Mouse (Mus musculus): ENCODE results near the gene Kctd17.

Kctd17 gene

GRCm38 (mm10) chr15:78428391-78429138 is at the start of gene Kctd17:
Gene Kctd17 (plus strand): TSS chr15:78428564.
- in situ Hi-C loops (cut with MboI), result no loop called here

GRCm38 (mm10) chr15:78380208-78380607 is 48.2 kb upstream of the Kctd17 start:
- in situ Hi-C loops (cut with MboI), result no loop called here

GRCm38 (mm10) chr15:78380741-78381140 is 47.6 kb upstream of the Kctd17 start:
- in situ Hi-C loops (cut with MboI), result no loop called here

DNA sequence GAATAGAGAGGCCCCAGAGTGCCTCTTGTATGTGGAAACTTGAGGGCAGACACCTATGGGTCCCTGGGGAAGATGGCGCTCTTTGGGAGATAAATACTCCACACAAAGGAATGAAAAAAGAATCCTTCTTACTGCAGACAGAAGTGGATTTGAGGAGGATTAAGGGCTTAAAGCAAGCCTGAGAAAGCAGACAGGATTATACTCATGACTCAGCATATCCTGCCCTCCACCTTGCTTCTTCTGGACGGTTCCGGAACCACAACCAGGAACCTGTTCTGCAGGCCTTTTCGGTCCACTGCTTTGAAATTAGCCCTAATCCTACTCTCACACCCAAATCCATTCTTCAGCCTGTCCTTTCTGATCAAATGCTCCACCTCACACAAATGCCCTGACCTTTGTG is 46.2 kb upstream of the Kctd17 start:
- in situ Hi-C loops (cut with MboI), result no loop called here

DNA sequence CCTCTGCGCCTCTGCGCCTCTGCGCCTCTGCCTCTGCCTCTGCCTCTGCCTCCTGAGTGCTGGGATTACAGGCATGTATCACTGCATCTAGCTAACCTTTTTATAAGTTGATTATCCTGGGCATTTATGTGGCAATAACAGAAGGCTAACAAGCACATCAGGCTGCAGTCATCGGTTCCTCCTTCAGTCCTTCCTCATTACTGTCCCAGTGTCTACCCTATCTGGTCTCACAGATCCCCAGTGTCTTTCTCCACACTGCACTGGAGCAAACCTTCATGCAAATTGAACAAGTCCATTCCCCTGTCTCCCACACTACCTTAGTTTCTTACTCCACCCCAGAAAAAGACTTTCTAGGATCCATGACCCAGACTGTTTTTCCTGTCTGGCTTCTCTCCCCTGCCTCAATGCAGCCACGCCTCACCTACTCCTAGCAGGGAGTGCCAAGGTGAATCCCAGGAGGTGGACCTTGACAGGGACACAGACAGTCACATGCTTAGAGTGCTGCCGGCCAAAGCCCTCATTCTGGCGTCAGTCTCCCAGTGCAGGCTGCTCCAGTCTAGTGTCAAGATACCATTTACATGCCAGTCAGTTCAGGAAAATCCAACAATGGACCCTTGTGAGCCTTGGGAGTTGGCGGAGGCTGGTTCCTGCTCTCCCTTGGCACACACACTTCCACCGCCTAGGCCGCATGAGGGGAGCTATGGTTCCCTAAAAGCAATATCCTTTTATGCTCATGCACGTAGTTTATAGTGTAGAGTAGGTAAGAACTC is 44.7 kb upstream of the Kctd17 start:
- in situ Hi-C loops (cut with MboI), result no loop called here

DNA sequence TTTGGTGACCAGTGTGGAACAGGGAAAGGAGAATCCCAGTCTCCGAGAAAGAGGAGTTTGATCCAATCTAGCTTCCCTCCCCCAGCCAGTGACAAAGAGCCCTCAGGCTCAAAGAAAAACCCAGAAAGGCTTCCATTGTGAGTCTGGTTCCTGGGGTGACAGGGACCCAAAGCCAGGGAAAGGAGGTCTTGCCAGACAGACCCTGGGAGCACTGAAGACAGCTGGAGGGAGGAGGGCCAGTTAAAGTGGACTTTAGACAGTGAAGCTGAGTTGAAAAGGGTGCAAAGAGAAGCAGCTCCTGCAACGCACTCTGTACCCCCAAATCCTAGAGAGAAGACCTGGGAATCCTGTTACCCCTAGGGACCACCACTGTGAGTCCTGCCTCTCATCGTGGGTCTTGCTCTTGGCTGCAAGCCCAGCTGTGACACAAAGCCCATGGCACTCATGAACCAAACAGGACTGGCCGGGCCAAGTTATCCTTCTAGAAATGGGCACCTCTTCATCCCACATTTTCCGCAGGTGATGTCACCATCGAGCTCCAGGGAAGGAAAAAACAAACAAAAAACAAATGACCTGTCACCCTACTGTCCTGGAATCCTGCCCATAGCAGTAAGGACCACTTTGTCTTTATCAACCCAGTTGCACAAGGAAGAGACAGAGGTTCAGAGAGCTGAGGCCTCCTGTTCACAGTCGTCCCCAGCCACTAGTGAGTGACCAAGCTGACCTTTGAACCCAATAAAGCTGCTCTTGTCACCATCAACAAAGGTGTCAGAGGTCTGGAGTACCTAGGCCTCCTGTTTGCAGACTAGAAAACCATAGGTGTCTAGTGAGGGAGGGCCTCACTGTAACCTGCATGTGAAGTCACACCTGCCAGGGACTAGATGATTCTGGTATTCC is 43.9 kb upstream of the Kctd17 start:
- in situ Hi-C loops (cut with MboI), result no loop called here

DNA sequence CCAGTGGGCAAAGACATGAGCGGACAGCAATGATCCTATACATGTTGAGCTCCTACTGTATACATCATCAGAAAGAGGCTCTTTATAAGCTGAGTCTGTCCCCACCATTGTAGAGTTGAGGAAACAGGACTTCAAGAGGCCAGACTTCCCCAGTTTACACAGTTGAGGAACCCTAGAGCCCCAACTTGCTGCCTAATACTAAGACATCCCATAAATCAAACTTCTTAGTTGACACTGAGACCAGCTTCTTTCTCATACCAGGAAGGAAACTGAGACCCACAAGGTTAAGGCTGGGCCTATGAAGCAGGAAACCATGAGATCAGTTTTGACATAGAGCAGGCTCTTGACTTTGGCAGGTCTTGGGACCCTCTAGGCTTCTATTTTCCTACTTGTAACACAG is 42.8 kb upstream of the Kctd17 start:
- in situ Hi-C loops (cut with MboI), result no loop called here

GRCm38 (mm10) chr15:78390855-78391254 is 37.5 kb upstream of the Kctd17 start:
- in situ Hi-C loops (cut with MboI), result no loop called here

DNA sequence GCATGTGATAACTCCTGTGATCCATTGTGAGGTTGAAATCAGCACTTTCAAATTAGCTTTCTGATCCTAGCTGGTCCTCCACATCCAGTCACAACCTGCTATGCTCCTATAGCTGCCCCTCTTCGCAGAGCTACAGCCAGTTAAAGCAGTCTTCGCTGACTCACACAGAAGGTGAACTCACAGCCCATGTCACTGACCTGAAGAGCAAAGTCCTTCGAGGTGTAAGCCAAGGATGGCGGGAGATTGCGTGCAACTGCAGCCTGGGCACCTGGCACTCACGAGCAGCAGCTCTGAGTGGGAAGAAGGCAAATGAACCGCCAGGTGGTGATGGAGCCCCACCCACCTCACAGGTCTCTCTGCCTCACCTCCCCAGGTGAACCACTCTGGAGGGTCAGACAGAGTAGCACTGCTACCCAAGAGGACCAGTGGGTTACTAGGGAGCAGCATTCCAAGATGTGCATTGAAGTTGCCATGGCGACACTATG is 32.8 kb upstream of the Kctd17 start, which contains the start of gene Tex33:
TSS of gene Tex33 (minus strand) at position 435 of the 485 bp plus-strand sequence.
- in situ Hi-C loops (cut with MboI), result no loop called here

DNA sequence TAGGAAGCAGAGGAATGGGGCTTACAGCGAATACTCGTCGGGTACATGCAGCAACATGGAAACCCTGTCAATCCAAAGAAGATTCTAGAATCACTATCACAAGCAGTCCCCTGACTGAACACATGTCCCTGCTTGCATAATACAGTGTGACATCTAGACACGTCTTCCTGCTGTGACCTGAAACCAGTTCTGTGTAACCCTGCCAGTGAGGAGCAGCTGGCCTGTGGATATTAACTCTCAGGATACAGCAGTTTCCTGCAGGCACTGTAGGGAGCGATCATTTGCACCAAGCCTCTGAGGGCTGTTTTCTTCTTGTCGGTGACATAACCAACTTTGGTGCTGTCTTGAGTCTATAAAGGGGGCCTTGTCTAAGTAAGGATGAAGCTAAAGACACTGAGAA is 27.0 kb upstream of the Kctd17 start:
- in situ Hi-C loops (cut with MboI), result no loop called here

- in situ Hi-C loops (cut with MboI), result no loop called here
These were observed 26.4 kb upstream of the Kctd17 start for GRCm38 (mm10) chr15:78401921-78402320.

- in situ Hi-C loops (cut with MboI), result no loop called here
These were observed 25.9 kb upstream of the Kctd17 start for GRCm38 (mm10) chr15:78402423-78402822.

GRCm38 (mm10) chr15:78403301-78403741 is 25.0 kb upstream of the Kctd17 start:
- in situ Hi-C loops (cut with MboI), result no loop called here

GRCm38 (mm10) chr15:78403896-78404295 is 24.5 kb upstream of the Kctd17 start:
- in situ Hi-C loops (cut with MboI), result no loop called here

- in situ Hi-C loops (cut with MboI), result no loop called here
These were observed 23.3 kb upstream of the Kctd17 start for GRCm38 (mm10) chr15:78405098-78405497.

GRCm38 (mm10) chr15:78405517-78406211 is 22.7 kb upstream of the Kctd17 start, which contains the start of gene Tst:
Gene Tst (minus strand): TSS chr15:78405907.
- in situ Hi-C loops (cut with MboI), result no loop called here

DNA sequence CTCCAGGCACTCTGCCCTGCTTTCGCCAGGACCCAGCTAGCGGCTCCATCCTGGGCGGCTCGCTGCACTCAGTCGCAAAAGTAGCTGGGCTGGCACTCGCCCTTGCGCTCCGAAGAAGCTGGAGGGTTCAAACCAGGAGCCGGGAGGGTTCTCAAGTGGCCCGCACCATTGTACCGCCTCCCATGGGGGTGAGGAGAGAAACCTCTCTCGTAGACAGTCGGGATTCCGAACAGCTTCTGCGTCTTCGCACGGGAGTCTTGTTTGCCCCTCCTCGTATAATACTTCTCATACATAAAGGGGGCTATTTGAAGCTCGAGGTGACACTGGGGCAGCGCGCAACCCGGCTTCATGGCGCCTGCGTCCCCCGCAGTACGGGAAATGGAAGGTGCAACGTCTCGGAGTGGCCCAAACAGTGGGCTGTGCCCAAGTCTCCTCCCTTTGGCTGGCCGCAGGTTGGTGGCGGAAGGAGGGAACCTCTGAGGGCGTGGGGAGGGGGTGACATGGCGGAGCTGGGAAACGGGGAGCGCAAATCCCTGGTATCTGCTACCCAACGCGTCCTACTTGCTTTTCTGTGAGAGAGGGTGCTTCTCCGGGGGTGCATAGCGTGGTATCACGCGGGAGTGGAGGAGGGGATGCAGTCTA is 21.9 kb upstream of the Kctd17 start, which contains the start of gene Mpst:
TSS of gene Mpst (plus strand) at position 124 of the 642 bp plus-strand sequence.
- in situ Hi-C loops (cut with MboI), result no loop called here

DNA sequence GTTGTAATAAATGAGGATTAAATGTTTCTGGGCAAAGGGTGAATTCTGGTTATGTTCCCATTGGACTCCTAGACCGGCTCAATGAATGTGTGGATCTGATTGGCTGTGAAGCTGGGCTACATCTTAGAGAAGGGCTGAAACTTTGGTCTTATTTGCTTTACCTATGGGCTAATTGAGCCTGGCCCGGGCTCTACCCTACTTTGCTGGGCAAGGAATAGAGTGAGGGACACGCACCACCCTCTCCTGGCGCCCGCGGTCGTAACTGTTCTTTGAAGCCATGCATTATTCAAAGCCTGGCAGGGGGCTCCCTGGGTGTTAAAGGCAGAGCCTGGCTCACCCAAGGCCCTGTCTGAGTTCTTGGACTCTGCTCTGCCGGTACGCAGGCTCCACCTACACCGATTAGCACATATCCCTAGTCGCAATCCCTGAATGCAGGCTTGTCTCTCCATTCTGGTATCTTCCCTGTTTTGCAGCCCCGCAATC is 18.8 kb upstream of the Kctd17 start:
- in situ Hi-C loops (cut with MboI), result no loop called here

GRCm38 (mm10) chr15:78413083-78413718 is 15.2 kb upstream of the Kctd17 start:
- in situ Hi-C loops (cut with MboI), result no loop called here

- in situ Hi-C loops (cut with MboI), result no loop called here
These were observed 14.6 kb upstream of the Kctd17 start for GRCm38 (mm10) chr15:78413719-78414117.

All from mature B cell (primary cell).